Mouse (Mus musculus) neural tube, embryonic 14.5 days (tissue): ENCODE data around the gene Zdhhc12. TPM values are rescaled to one million over a fixed set of nuclear protein-coding genes. Genes with fewer than 3 reads are reported as not detected.

Experiments
- ATAC-seq: fragments of 200-750 bp; cut with Nextera tagmentation; 2 replicates; pipeline ENCODE4 v1.8.0; 2017; ENCODE audit warnings: low read depth, mild to moderate bottlenecking, moderate TSS enrichment, moderate library complexity
- H3K27ac ChIP-seq: fragments of 300-500 bp; sonication (generic); 2 replicates; pipeline ENCODE4 v1.5.1; 2014; ENCODE audit warnings: low read depth, mild to moderate bottlenecking, control low read depth, low read length, moderate library complexity, mixed read lengths
- H3K27me3 ChIP-seq: fragments of 300-500 bp; sonication (generic); 2 replicates; pipeline ENCODE4 v1.6.1; 2014; ENCODE audit warnings: low read length; ENCODE audit not compliant: control insufficient read depth, insufficient read depth
- H3K36me3 ChIP-seq: fragments of 300-500 bp; sonication (generic); 2 replicates; pipeline ENCODE4 v1.6.1; 2014; ENCODE audit warnings: low read length, mixed read lengths; ENCODE audit not compliant: control insufficient read depth, insufficient read depth
- H3K4me1 ChIP-seq: fragments of 300-500 bp; sonication (generic); 2 replicates; pipeline ENCODE4 v1.6.1; 2014; ENCODE audit warnings: low read length; ENCODE audit not compliant: control insufficient read depth, insufficient read depth
- H3K4me2 ChIP-seq: fragments of 300-500 bp; sonication (generic); 2 replicates; pipeline ENCODE4 v1.6.1; 2014; ENCODE audit warnings: mild to moderate bottlenecking, low read depth, low read length, control low read depth
- H3K4me3 ChIP-seq: fragments of 300-500 bp; sonication (generic); 2 replicates; pipeline ENCODE4 v1.5.1; 2014; ENCODE audit warnings: low read depth, low read length, control low read depth, mixed read lengths
- H3K9ac ChIP-seq: fragments of 300-500 bp; sonication (generic); replicated peaks from 2 replicates; pipeline ENCODE4 v1.6.1; 2014; ENCODE audit warnings: low read depth, mild to moderate bottlenecking, control low read depth, low read length, mixed read lengths
- H3K9me3 ChIP-seq: fragments of 300-500 bp; sonication (generic); 2 replicates; pipeline ENCODE4 v1.6.1; 2016; ENCODE audit warnings: low read length; ENCODE audit not compliant: control insufficient read depth
- WGBS: fragments of 180-500 bp; shearing (Covaris S2); extraction: QIAGEN DNeasy Blood & Tissue Kit; methylation state at CpG from one replicate; pipeline ENCODE4 v1.1.7; 2014; 5-methylcytosine and 5-hydroxymethylcytosine counted together
- polyA plus RNA-seq: library from polyadenylated mRNA; unstranded; fragments of >200 nt; fragmentation: Nextera tagmentation; extraction: Ambion mirVana; gene quantifications from 2 replicates; pipeline ENCODE4 v1.2.1, GENCODE M21; 2014

Gene Zdhhc12
- polyA plus RNA-seq, 1 experiment from 2014 or later, result 24.6 TPM

GRCm38 (mm10) chr2:30073285-30073684 lies 20.2 kb downstream of the Zdhhc12 start:
- Histone ChIP-seq H3K9me3 (no peaks in the 10 kb centered on the region), H3K4me2 (no peak overlapping the region), H3K36me3 (peaks cover 25% of the 10 kb centered on the region), H3K4me3 (no peak overlapping the region), H3K27ac (no peak overlapping the region), H3K4me1 (peaks cover 10% of the 10 kb centered on the region; the same call in 1 of the 2 replicates), H3K9ac (no peak overlapping the region), H3K27me3 (no peaks in the 10 kb centered on the region)
- WGBS, result 71% methylated on average over 3 of the region's 3 CpGs
- no peak for ATAC-seq

- Histone ChIP-seq H3K4me2 (no peak overlapping the region), H3K9me3 (no peaks in the 10 kb centered on the region), H3K4me1 (peaks cover 13% of the 10 kb centered on the region; the same call in 1 of the 2 replicates), H3K36me3 (peaks cover 27% of the 10 kb centered on the region), H3K4me3 (no peak overlapping the region), H3K9ac (no peak overlapping the region), H3K27ac (no peak overlapping the region), H3K27me3 (no peaks in the 10 kb centered on the region)
- ATAC-seq, result no peak
- 78% methylated on average over 7 of the region's 7 CpGs for WGBS
These were observed 20.6 kb downstream of the Zdhhc12 start for GRCm38 (mm10) chr2:30072875-30073274.

GRCm38 (mm10) chr2:30067962-30068361 lies 25.5 kb downstream of the Zdhhc12 start:
- Histone ChIP-seq H3K9ac (peak overlapping the region; percentile 97), H3K9me3 (no peaks in the 10 kb centered on the region), H3K27me3 (no peaks in the 10 kb centered on the region), H3K36me3 (peaks cover 27% of the 10 kb centered on the region), H3K4me2 (peak overlapping the region; percentile 79), H3K4me3 (peak overlapping the region; percentile 100), H3K27ac (no peak overlapping the region), H3K4me1 (peaks cover 14% of the 10 kb centered on the region; the same call in 1 of the 2 replicates)
- WGBS, result 21% methylated on average over 7 of the region's 7 CpGs
- ATAC-seq, result no peak

- Histone ChIP-seq H3K9me3 (no peaks in the 10 kb centered on the region), H3K9ac (peak overlapping the region; percentile 97), H3K27me3 (no peaks in the 10 kb centered on the region), H3K27ac (peak overlapping the region; percentile 99), H3K4me1 (peaks cover 14% of the 10 kb centered on the region; the same call in 1 of the 2 replicates), H3K36me3 (peaks cover 22% of the 10 kb centered on the region), H3K4me2 (peak overlapping the region; percentile 79), H3K4me3 (peak overlapping the region; percentile 100)
- WGBS, result under 1% methylated on average over 51 of the region's 69 CpGs
- ATAC-seq, result peak; percentile 38
These were observed 26.2 kb downstream of the Zdhhc12 start for GRCm38 (mm10) chr2:30067031-30067888.

GRCm38 (mm10) chr2:30066046-30066901 lies 27.2 kb downstream of the Zdhhc12 start:
- H3K9me3 ChIP-seq, result no peaks in the 10 kb centered on the region
- 0% methylated on average over 22 of the region's 101 CpGs for WGBS
- no peaks in the 10 kb centered on the region for H3K27me3 ChIP-seq
- H3K4me2 ChIP-seq, result peak overlapping the region; percentile 53
- peak; percentile 94 for ATAC-seq
- peak overlapping the region; percentile 97 for H3K9ac ChIP-seq
- peak overlapping the region; percentile 100 for H3K4me3 ChIP-seq
- peaks cover 22% of the 10 kb centered on the region for H3K36me3 ChIP-seq
- H3K4me1 ChIP-seq, result peaks cover 18% of the 10 kb centered on the region; the same call in 1 of the 2 replicates
- peak overlapping the region; percentile 99 for H3K27ac ChIP-seq

GRCm38 (mm10) chr2:30064298-30064697 lies 29.1 kb downstream of the Zdhhc12 start:
- H3K9me3 ChIP-seq, result no peaks in the 10 kb centered on the region
- no peak overlapping the region for H3K4me2 ChIP-seq
- H3K4me1 ChIP-seq, result peaks cover 18% of the 10 kb centered on the region; the same call in 1 of the 2 replicates
- no peak overlapping the region for H3K9ac ChIP-seq
- no peak for ATAC-seq
- 31% methylated on average over 3 of the region's 3 CpGs for WGBS
- no peaks in the 10 kb centered on the region for H3K27me3 ChIP-seq
- no peak overlapping the region for H3K27ac ChIP-seq
- H3K36me3 ChIP-seq, result peaks cover 9% of the 10 kb centered on the region; the same call in 1 of the 2 replicates
- H3K4me3 ChIP-seq, result no peak overlapping the region

- Histone ChIP-seq H3K4me3 (no peak overlapping the region; the same call in 1 of the 2 replicates), H3K9ac (no peak overlapping the region), H3K36me3 (peaks cover 6% of the 10 kb centered on the region; the same call in 1 of the 2 replicates), H3K9me3 (no peaks in the 10 kb centered on the region), H3K4me1 (peaks cover 18% of the 10 kb centered on the region; the same call in 1 of the 2 replicates), H3K4me2 (peak overlapping the region; percentile 91; the same call in 1 of the 2 replicates), H3K27me3 (no peaks in the 10 kb centered on the region), H3K27ac (no peak overlapping the region)
- 10% methylated on average over 3 of the region's 3 CpGs for WGBS
- ATAC-seq, result no peak
These were observed 29.7 kb downstream of the Zdhhc12 start for GRCm38 (mm10) chr2:30063791-30064190.

GRCm38 (mm10) chr2:30063235-30063634 lies 30.2 kb downstream of the Zdhhc12 start:
- peak overlapping the region; percentile 44 for H3K4me3 ChIP-seq
- no peak overlapping the region for H3K9ac ChIP-seq
- H3K4me1 ChIP-seq, result peaks cover 16% of the 10 kb centered on the region; the same call in 1 of the 2 replicates
- H3K4me2 ChIP-seq, result peak overlapping the region; percentile 91
- no peaks in the 10 kb centered on the region for H3K27me3 ChIP-seq
- H3K27ac ChIP-seq, result no peak overlapping the region
- ATAC-seq, result no peak
- H3K9me3 ChIP-seq, result no peaks in the 10 kb centered on the region
- WGBS, result 6% methylated on average over 8 of the region's 8 CpGs
- 0 out of 2 replicates have a peak, but pooled peaks cover 1% of the 10 kb centered on the region for H3K36me3 ChIP-seq
